Mouse (Mus musculus) layer of hippocampus, adult 9-11 months (tissue): Measurements from ENCODE around the gene Mpped2.

ENCODE experiments used
- DNase-seq: peaks from one replicate; pipeline ENCODE4 v3.0.0; 2022

The Mpped2 gene

DNA sequence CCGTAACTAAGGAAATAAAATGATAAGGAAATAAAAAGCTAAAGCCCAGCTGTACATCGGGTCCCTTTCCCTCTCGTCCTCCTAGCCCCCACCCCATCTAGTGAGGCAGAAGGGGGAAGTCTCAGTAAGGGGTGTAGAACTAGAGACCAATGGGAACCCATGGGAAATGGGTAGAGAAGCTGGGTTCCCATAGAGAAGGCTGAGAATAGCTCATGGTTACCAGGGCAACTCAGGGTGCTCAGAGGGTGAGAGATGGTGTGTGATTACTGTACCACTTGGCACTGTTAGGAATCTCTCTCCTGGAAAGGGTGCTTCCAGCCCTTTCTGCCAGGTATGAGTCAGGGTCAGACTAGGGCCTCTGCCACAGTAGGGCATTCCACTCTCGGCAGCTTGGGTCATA is 54.3 kb downstream of the Mpped2 start:
- peak; percentile 67 for DNase-seq

DNA sequence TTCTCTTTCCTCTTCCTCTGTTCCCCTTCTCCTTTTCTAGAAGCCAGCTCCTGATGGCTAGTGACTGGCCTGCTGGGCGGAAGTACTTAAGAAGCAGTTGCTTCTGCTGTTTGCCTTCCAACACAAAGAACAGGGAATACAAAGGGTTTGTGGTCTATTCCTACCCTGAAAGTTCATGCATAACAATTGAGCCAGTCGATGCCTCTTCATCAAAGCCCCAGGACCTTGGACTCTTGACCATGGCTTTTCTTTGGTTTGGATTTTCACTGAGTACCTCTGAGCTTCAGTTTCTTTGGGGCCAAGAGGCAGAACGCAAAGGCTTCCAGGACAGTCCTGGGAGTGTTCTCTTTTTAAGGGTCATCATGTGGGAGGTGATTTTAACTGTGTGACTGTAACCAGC is 57.8 kb downstream of the Mpped2 start:
- no peak for DNase-seq

GRCm38 (mm10) chr2:106753703-106754102 is 60.6 kb downstream of the Mpped2 start:
- no peak for DNase-seq

DNA sequence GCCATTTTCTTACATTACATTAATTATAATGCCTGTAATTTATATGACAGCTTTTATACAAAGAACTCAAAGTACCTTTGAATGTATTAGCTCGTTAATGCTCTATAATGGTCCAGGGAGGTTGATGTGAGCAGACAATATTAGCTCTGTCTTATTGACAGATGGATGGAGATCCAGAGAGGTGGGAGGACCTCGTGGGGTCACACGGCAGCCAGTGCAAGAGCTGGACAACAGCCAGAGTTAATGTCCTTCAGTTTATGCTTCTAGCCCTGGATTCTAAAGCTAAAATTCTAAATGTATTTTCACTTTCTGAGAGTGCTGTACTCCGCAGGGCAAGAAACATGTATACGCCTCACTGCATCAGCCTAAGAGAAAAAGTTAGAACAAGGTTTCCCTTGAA is 61.6 kb downstream of the Mpped2 start:
- DNase-seq = no peak

- no peak for DNase-seq
Observed at GRCm38 (mm10) chr2:106756354-106757103, 63.5 kb downstream of the Mpped2 start.

GRCm38 (mm10) chr2:106762920-106763319 is 69.9 kb downstream of the Mpped2 start:
- no peak for DNase-seq

DNA sequence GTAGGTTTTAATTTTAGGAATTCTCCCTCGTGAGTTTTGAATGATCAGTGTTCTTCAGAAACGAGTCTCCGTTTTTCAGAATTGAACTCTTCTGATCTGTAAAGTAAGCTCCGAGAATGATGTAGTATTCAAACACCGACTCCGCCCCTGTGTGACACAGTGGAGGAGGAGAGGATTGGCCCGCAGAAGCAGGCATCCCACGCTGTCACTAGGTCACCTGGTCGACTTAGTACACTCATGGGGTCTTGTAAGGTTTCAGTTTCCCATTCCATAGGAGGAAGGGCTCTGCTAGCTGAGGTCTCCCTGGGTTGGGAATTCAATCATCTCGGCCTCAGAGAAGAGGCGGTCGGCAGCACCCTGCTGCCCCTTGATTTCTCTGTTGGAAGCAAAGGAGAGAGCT is 76.2 kb downstream of the Mpped2 start:
- DNase-seq = no peak

DNA sequence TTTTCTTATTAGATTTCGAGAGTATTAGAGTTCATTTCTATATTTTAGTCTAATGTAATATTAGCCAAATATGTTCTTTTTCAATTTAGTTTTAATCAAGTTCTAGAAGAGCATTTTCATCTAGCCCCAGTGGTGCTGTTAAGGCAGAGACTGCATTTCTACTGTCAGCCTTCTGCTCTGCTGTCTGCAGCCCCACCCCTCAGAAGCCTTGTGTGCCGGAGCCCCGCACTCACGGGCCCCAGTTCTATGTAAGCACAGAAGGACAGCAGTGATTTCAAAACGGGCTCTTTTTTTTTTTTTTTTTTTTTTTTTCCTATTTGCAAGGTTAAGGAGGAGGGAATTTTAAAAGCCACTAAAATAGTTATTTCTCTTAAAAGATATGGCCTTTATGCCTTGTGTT is 79.6 kb downstream of the Mpped2 start:
- DNase-seq = no peak

DNA sequence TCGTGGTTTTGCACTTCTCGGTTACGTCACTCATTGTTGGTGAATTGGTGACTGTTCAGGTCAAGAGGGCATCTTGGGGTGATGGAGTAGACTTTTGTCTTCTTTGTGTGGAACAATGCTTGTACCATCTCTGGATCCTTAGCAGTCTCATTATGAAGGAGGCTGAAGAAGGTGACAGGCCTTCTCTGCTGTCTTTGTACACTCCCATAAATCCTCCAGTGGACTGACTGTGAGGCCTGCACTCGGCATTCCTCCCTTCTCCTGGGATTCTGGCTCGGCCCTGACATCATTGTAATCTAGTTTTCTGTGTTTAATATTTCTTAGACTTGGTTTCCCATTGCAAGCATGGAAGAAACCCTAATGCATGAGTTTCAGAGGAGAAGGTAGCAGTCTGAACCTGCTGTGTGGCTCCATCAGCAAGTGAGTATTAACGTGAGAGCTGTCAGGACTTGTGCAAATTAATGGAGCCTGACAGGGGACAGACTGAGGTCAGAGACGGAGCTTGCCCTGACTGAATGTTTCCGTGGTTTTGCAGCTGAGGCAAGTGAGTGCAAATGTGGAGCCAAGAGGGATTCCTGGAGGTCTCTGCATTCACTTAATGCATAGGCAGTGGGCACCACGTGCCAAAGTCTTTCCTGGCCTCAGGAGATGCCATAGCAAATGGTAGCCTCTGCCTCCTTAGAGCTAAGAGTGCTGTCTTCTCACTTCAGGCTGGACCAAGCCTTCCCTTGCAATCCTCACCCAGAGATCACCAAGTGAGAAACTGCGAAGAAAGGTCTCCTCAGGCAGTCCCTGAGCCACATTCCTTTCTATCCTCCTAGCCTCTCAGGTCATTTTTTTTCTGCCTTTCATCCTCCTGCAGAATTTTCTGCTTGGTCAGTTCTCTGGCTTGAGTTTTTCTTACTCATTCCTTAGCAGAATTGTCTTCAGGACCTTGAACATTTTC is 81.5 kb downstream of the Mpped2 start:
- DNase-seq = no peak

- no peak for DNase-seq
Observed at GRCm38 (mm10) chr2:106775994-106776393, 82.9 kb downstream of the Mpped2 start.

GRCm38 (mm10) chr2:106778861-106779516 is 85.9 kb downstream of the Mpped2 start:
- no peak for DNase-seq

- no peak for DNase-seq
Observed at GRCm38 (mm10) chr2:106781181-106782179, 88.4 kb downstream of the Mpped2 start.

DNA sequence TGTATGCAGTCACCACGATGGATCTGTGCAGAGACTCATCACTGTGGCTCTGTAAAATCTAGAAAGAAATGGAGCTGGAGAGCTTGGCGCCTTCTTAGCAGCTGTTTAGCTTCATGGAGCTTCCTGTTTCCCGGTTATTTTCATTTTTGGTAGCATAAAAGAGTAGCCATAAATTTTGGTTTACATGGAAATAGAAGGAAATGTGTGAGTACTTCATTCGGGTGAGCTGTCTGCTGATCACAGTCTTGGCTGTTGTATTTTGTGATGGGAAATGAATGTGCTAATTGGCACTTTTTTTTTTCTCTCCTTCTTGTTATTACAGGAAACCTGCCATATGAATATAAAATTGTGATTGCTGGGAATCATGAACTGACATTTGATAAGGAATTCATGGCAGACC is 90.2 kb downstream of the Mpped2 start:
- no peak for DNase-seq

- no peak for DNase-seq
Observed at GRCm38 (mm10) chr2:106788055-106788454, 95.0 kb downstream of the Mpped2 start.

DNA sequence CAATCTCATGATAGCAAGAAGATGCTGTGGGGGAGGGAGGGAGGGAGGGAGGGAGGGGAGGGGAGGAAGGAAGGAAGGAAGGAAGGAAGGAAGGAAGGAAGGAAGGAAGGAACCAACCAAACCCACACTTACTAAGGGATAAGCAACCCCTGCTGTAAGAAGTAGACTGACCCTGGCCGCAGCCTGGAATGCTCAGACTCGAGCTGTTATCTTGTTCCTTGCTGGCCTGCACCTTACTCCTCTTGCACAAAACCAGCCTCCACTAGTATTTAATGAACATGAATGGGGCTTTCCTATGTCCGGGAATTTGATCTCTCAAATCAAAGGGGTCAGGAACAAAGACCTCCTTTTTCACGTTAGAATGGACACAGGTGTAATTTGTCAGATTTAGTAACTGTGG is 95.5 kb downstream of the Mpped2 start:
- DNase-seq = no peak

GRCm38 (mm10) chr2:106789694-106790328 is 96.7 kb downstream of the Mpped2 start:
- DNase-seq = no peak

DNA sequence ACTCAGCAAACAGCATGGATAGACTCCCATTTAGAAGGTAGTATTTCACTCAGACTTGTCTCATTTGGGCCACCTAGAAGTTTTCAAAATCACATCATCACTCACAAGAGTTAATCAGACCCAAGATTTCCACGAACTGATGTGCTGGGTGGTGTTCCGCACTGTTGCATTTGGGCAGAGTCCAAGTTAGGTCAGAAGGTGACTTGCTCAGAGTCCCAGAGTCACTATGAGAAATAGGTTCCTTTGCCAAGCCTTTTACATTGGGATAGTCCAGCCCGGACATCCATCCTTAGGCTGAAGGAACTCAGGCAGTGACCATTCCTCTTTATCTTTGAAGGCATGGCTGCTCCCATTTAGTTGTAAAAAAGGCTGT is 97.2 kb downstream of the Mpped2 start:
- DNase-seq = no peak

GRCm38 (mm10) chr2:106796246-106796645 is 103.2 kb downstream of the Mpped2 start:
- DNase-seq = no peak

DNA sequence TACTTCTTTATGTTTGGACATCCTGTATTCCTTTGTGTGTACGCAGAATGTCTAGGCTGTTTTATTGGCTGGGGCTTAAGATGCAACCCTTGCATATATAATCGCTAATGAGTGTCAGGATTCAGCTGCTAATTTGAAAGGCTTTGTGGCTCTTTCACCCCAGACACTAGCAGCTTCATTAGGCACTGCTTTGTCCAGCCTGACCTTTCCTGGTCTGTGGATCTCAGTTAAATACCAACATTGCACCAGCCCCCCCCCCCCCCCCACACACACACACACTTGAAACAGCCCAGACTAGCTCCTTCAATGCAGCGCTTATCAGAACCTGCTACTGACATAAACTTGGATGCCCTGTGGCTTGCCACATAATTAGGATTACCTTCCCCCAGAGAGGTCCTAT is 104.8 kb downstream of the Mpped2 start:
- no peak for DNase-seq

DNA sequence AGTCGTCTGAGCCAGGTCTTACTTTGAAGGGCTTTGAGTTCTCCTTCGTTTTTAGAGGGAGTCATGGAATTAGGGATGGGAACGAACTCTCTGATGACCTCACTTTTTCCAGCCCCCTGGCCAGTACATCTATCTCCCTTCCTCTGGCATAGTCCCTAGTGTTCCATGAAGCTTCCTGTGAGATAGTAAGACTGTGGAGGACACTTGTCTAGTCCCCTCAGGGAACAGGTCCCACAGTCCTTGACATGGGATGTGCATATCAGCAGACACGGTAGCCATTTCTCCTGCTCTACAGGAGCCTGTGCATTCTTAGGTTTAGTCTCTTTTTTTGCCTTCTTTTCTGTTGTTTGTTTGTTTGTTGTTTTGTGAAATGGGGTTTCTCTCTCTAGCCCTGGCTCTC is 105.8 kb downstream of the Mpped2 start:
- no peak for DNase-seq

DNA sequence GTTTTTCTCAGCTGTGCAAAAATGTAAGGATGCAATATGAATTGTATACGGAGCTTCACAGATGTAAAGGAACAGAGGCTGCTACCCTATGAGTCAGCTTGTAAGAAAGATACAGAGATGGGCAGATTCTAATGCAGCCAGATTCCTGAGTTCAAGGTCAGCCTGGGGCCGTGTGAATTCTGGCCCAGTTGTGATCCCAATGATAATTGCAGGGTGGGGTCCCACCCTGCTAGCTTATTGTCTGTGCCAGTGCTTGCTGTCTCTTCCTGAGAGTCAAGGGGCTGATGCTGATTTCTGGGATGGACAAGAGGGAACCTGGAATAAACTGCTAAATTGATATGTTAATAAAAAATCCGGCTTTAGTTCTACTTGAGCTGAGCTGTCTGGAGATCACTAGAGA is 122.8 kb downstream of the Mpped2 start:
- DNase-seq = no peak

DNA sequence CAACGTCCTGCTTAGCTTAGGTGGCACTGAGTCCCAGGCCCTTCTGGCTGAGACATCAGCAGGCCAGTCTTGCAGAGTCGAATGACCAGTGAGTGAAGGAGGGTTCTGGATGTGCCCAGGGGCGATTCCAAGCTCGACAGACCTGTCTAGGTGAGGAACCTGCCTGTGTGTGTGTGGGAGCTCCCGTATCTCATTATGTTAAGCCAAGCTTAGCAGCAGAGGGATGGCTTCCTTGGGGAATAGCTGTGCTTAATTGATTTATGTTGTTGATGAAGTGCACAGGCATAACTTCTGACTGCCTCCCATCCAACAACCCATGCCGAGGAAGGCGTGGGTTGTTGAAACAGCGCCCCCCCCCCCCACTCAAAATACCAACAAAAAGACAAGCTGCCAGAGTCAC is 128.2 kb downstream of the Mpped2 start:
- DNase-seq = no peak
